Mouse (Mus musculus) heart, embryonic 12.5 days (tissue): ENCODE measurements around the gene Rras2. TPM values are rescaled to one million over a fixed set of nuclear protein-coding genes. Genes with fewer than 3 reads are reported as not detected.

Experiments
- ATAC-seq: fragments of 200-750 bp; cut with Nextera tagmentation; 2 replicates; pipeline ENCODE4 v1.8.0; 2017; ENCODE audit warnings: moderate TSS enrichment, moderate library complexity; ENCODE audit not compliant: insufficient number of reproducible peaks, low FRiP score
- H3K27ac ChIP-seq: fragments of 300-500 bp; sonication (generic); 2 replicates; pipeline ENCODE4 v1.5.1; 2016; ENCODE audit warnings: mild to moderate bottlenecking, moderate library complexity; ENCODE audit not compliant: poor library complexity, severe bottlenecking
- H3K27me3 ChIP-seq: fragments of 300-500 bp; sonication (generic); replicated peaks from 2 replicates; pipeline ENCODE4 v1.6.1; 2016; ENCODE audit warnings: mild to moderate bottlenecking, moderate library complexity
- H3K36me3 ChIP-seq: fragments of 300-500 bp; sonication (generic); 2 replicates; pipeline ENCODE4 v1.6.1; 2016; ENCODE audit warnings: mild to moderate bottlenecking, moderate library complexity
- H3K4me1 ChIP-seq: fragments of 300-500 bp; sonication (generic); replicated peaks from 2 replicates; pipeline ENCODE4 v1.6.1; 2016; ENCODE audit warnings: mild to moderate bottlenecking
- H3K4me2 ChIP-seq: fragments of 300-500 bp; sonication (generic); 2 replicates; pipeline ENCODE4 v1.6.1; 2016; ENCODE audit warnings: mild to moderate bottlenecking, moderate library complexity
- H3K4me3 ChIP-seq: fragments of 300-500 bp; sonication (generic); 2 replicates; pipeline ENCODE4 v1.5.1; 2016; ENCODE audit warnings: mild to moderate bottlenecking
- H3K9ac ChIP-seq: fragments of 300-500 bp; sonication (generic); 2 replicates; pipeline ENCODE4 v1.6.1; 2016; ENCODE audit warnings: mild to moderate bottlenecking, moderate library complexity
- H3K9me3 ChIP-seq: fragments of 300-500 bp; sonication (generic); replicated peaks from 2 replicates; pipeline ENCODE4 v1.6.1; 2016; ENCODE audit warnings: mild to moderate bottlenecking, moderate library complexity
- WGBS: fragments of 180-500 bp; shearing (Covaris S2); methylation state at CpG from one replicate; pipeline ENCODE4 v1.1.7; 2016; 5-methylcytosine and 5-hydroxymethylcytosine counted together
- polyA plus RNA-seq: library from polyadenylated mRNA; unstranded; fragments of >200 nt; fragmentation: Nextera tagmentation; extraction: Ambion mirVana; gene quantifications from 2 replicates; pipeline ENCODE4 v1.2.1, GENCODE M21; 2016

The Rras2 gene
- polyA plus RNA-seq, 1 experiment from 2014 or later: 65.6 TPM

DNA sequence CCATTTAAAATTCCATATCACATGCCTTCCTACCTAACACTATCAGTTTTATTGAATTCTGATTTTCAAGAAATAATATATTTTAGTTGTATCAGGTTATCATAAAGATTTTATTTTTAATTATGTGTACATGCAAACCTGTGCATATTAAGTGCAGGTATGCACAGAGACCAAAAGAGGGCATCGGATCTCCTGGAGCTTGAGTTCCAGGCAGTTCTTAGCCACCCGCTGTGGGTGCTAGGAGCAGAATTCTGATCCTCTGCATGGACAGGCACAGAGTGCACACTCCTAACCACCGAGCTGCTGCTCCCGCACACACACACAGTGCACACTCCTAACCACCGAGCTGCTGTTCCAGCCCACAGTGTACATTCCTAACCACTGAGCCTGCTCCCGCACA is 57.1 kb downstream of the Rras2 start:
- Histone ChIP-seq H3K9ac (no peak overlapping the region), H3K36me3 (peaks cover 25% of the 10 kb centered on the region), H3K4me3 (no peak overlapping the region), H3K4me1 (peaks cover 23% of the 10 kb centered on the region), H3K27ac (no peak overlapping the region), H3K27me3 (no peaks in the 10 kb centered on the region), H3K9me3 (no peaks in the 10 kb centered on the region), H3K4me2 (no peak overlapping the region)
- 91% methylated on average over 6 of the region's 6 CpGs for WGBS
- no peak for ATAC-seq

DNA sequence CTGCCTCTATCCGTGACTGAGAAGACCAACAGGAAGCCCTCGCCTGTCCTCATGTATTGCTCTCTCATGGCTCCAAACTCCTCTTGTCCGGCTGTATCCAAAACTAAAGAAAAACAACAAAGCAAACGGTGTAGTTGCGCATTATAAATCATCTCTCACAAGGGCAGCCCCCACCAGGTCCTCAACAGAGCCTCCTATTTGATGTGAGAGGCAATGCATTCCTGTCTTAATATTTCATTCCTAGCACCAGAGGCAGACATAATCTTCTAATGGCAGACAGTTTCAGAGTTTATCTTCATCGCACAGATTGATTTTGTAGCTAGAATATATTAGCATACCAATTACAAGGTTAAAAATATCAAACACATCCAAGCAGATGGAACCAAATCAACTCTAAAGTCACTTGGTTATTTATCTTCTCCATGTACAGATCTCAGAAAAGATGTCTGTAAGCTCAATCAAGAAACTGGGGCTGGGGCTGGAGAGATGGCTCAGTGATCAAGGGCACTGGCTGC is 58.6 kb downstream of the Rras2 start:
- Histone ChIP-seq H3K9ac (no peak overlapping the region), H3K27ac (no peak overlapping the region), H3K36me3 (peaks cover 30% of the 10 kb centered on the region), H3K9me3 (no peaks in the 10 kb centered on the region), H3K4me2 (no peak overlapping the region), H3K4me1 (peaks cover 19% of the 10 kb centered on the region), H3K27me3 (no peaks in the 10 kb centered on the region), H3K4me3 (no peak overlapping the region)
- no peak for ATAC-seq
- WGBS: 91% methylated on average over 6 of the region's 6 CpGs

DNA sequence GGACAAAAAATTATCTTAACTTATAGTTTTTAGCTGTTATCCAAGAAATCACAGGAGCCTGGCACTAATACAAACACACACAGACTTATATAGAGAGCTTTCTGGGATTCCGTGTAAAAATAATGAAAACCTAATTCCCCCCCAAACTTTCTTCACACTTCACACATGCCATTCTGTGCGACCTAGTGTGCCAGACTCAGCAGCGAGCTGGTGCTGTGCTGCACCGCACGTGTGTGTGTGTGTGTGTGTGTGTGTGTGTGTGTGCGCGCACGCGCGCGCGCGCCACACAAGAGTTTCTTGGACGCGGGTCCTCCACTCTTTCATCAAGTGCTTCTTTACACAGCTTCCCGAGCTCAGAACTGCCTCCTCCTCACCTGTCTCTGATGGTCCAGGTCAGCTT is 59.4 kb downstream of the Rras2 start:
- Histone ChIP-seq H3K27ac (no peak overlapping the region), H3K27me3 (no peaks in the 10 kb centered on the region), H3K4me2 (no peak overlapping the region), H3K4me3 (no peak overlapping the region), H3K36me3 (peaks cover 30% of the 10 kb centered on the region), H3K9ac (no peak overlapping the region), H3K4me1 (peaks cover 19% of the 10 kb centered on the region), H3K9me3 (no peaks in the 10 kb centered on the region)
- WGBS: 90% methylated on average over 16 of the region's 16 CpGs
- ATAC-seq: no peak

DNA sequence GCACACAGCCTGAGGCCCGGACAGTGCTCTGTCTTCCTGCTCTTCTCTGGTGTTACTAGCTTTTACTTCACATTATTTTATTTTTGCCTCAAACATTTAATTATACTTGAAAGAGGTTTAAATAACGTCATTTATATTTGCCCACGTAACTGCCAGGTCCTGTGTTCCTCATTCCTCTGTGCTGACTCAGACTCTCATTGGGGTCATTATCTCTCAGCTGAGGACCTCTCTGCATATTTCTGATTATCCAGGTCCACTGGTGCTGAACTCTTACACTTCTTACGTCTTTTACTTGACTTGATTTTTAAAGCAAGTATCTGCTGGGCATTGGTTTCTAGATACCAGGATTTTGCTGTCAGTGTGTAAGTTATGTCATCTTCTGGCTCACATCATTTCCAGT is 63.9 kb downstream of the Rras2 start:
- Histone ChIP-seq H3K4me2 (no peak overlapping the region), H3K27me3 (no peaks in the 10 kb centered on the region), H3K36me3 (peaks cover 41% of the 10 kb centered on the region), H3K27ac (peak overlapping the region; percentile 56), H3K9ac (no peak overlapping the region), H3K4me1 (peaks cover 46% of the 10 kb centered on the region), H3K9me3 (no peaks in the 10 kb centered on the region), H3K4me3 (no peak overlapping the region)
- no peak for ATAC-seq
- 37% methylated on average over 4 of the region's 4 CpGs for WGBS

DNA sequence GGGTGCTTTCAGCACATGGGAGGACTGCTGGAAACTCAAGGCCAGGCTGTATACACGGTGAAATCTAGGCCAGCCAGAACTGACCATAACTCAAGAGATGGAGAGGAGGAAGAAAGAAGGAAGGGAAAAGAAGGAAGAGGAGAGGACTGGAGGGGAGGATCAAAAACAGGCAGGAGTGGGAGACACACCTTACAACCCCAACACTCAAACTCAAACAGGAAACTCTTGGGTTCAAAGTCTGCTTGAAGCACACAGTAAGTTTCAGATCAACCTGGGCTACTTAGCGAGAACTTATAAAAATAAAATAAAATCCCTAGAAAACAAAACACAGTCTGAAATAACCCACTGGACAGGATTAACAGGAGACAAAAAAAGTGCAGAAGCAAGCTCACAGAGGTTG is 71.8 kb downstream of the Rras2 start:
- Histone ChIP-seq H3K27me3 (no peaks in the 10 kb centered on the region), H3K4me1 (peaks cover 51% of the 10 kb centered on the region), H3K9me3 (no peaks in the 10 kb centered on the region), H3K27ac (peak overlapping the region; percentile 46; the same call in 1 of the 2 replicates), H3K36me3 (peaks cover 39% of the 10 kb centered on the region), H3K4me2 (no peak overlapping the region), H3K9ac (no peak overlapping the region), H3K4me3 (no peak overlapping the region)
- no peak for ATAC-seq
- 62% methylated on average over 2 of the region's 2 CpGs for WGBS

DNA sequence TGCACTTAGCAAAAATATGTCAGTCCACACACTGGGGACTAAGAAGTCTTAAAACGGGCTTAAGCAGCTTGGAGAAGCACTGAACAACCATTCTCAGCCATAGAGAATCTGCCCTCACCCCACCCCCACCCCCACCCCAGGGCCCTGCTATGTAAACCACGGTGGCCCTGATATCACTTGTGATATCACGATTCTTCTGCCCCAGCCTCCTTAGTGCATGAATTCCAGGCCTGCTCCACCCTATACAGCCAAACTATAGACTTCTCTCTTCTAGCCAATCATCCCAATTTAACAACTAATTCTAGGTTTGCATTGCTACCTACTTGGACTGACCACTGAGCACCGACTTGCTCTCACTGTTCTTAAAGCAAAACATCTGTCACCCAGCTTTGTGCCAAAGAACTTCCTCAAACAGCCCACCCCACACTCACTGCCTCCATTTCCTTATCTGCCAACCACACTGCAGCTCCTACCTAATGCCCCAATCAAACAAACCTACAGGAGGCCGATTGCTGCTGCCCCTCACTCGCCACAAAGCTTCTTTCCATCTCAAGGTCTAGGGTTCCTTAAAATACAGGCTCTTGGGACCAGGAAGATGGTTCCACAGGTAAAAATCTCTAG is 73.5 kb downstream of the Rras2 start:
- no peak overlapping the region for H3K9ac ChIP-seq
- H3K27ac ChIP-seq: no peak overlapping the region
- ATAC-seq: no peak
- H3K9me3 ChIP-seq: no peaks in the 10 kb centered on the region
- WGBS: 41% methylated on average over 6 of the region's 6 CpGs
- peaks cover 44% of the 10 kb centered on the region for H3K36me3 ChIP-seq
- H3K4me3 ChIP-seq: no peak overlapping the region
- no peak overlapping the region for H3K4me2 ChIP-seq
- H3K27me3 ChIP-seq: no peaks in the 10 kb centered on the region
- peaks cover 45% of the 10 kb centered on the region for H3K4me1 ChIP-seq

DNA sequence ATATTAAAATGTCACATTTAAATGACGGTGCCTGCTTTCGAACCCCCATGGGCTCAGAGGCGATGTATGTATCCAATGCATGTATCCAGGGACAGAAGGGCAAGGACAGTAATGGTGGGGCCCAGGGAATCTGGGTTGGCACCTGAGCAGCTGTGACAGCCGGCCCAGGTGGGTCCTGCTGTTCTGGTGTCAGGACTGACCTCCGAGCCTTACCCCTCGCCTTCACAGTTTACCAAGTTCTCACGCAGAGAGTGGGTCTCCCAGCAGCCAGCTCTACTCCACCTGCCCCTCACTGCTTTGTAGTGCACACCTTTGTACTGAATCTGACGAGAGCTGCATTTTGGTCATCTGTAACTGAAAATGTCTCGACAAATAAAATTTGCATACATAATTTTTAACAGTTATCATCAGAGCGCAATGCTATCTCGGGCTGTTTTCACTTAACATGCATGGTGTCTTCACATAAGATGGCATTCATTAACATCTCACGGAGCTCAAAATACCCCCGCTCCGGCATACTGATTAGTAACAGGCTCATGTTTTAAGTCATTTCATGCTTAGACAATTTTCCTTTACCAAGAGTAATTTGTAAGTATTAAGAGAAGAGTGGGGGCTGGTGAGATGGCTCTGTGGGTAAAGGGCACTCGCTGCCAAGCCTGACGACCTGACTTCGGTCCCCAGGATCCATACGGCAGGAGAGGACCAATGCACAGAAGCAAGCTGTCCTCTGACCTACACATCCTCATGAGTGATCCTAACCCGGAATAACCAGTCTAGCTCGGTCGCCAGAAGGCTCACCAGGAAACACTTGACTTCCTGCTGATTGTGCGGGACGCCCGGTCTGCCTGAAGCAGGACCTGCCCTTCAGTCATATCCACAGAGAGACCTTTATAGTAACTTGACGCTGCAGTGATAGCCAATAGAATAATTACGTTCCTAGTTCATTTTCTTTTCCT is 74.3 kb downstream of the Rras2 start:
- Histone ChIP-seq H3K4me2 (no peak overlapping the region), H3K27ac (no peak overlapping the region), H3K9me3 (no peaks in the 10 kb centered on the region), H3K27me3 (no peaks in the 10 kb centered on the region), H3K4me3 (no peak overlapping the region), H3K36me3 (peaks cover 44% of the 10 kb centered on the region), H3K9ac (no peak overlapping the region), H3K4me1 (peaks cover 50% of the 10 kb centered on the region)
- peak; percentile 66; the same call in 1 of the 2 replicates for ATAC-seq
- WGBS: 70% methylated on average over 26 of the region's 26 CpGs

DNA sequence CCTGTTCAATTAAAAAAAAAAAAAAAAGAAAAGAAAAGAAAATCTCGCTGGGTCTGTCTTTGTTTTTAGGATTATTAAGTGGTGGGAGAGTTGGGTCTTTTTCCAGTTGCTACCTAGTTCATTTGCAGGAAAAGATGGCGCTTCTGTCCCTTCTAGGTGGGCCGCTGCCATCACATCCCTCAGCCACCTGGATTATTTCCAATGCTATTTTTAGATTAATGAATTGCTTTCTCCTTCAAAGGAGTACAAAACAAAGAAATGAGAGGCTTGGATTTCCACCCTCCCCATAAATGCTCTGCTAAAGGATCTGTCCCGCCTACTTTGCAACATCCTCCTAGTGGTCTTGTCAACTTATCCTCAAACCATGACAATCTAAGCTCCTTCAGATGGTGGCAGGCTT is 76.2 kb downstream of the Rras2 start:
- H3K4me2 ChIP-seq: no peak overlapping the region
- no peak for ATAC-seq
- H3K27me3 ChIP-seq: no peaks in the 10 kb centered on the region
- no peaks in the 10 kb centered on the region for H3K9me3 ChIP-seq
- H3K4me3 ChIP-seq: no peak overlapping the region
- peaks cover 42% of the 10 kb centered on the region for H3K36me3 ChIP-seq
- WGBS: 89% methylated on average over 4 of the region's 4 CpGs
- H3K27ac ChIP-seq: no peak overlapping the region
- H3K9ac ChIP-seq: no peak overlapping the region
- peaks cover 48% of the 10 kb centered on the region for H3K4me1 ChIP-seq

DNA sequence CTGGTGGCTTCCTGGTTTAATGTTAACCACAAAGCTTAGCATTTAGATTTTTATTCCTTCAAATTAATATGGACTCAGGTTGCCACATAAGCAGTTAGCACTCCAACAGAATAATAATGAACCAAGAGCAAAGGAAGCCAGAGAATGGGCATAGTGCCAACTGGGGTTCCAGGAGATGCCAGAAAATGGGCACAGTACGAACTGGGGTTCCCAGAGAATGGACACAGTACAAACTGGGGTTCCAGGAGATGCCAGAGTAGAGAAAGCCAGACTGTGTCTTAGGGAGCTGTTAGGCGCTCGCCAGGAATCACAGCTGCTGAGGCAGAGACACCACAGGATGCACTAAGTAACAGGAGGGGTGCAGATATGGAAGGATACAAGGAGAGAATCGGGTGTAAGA is 80.3 kb downstream of the Rras2 start:
- WGBS: 87% methylated on average over 4 of the region's 4 CpGs
- no peak overlapping the region for H3K4me2 ChIP-seq
- no peak overlapping the region for H3K9ac ChIP-seq
- no peak overlapping the region for H3K4me3 ChIP-seq
- peaks cover 17% of the 10 kb centered on the region for H3K4me1 ChIP-seq
- H3K27me3 ChIP-seq: no peaks in the 10 kb centered on the region
- no peak for ATAC-seq
- H3K36me3 ChIP-seq: peaks cover 72% of the 10 kb centered on the region
- no peak overlapping the region for H3K27ac ChIP-seq
- no peaks in the 10 kb centered on the region for H3K9me3 ChIP-seq

DNA sequence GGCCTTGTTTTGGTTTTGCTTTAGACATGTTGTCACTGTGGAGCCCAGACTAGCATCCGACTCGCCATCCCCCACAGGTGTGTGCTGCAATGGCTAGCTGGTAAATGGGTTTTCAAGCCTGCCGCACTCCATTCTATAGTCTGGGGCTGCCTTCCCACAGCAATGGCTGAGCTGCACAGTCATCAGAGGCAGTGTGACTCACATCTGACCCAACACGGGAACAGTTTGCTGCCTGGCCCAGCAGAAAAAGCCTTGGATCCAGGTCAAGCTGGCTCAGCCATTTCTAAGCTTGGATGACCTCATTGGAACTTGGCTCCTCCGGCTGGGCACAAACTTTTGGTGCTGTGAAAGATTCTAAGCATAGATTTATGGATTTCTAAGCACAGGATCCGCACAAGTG is 88.0 kb downstream of the Rras2 start:
- Histone ChIP-seq H3K4me3 (no peak overlapping the region), H3K36me3 (peaks cover 41% of the 10 kb centered on the region), H3K27ac (no peak overlapping the region), H3K9me3 (peaks cover 5% of the 10 kb centered on the region; the same call in 1 of the 2 replicates), H3K4me1 (no peaks in the 10 kb centered on the region), H3K27me3 (no peaks in the 10 kb centered on the region), H3K9ac (no peak overlapping the region), H3K4me2 (no peak overlapping the region)
- no peak for ATAC-seq
- WGBS: 79% methylated on average over 6 of the region's 6 CpGs

DNA sequence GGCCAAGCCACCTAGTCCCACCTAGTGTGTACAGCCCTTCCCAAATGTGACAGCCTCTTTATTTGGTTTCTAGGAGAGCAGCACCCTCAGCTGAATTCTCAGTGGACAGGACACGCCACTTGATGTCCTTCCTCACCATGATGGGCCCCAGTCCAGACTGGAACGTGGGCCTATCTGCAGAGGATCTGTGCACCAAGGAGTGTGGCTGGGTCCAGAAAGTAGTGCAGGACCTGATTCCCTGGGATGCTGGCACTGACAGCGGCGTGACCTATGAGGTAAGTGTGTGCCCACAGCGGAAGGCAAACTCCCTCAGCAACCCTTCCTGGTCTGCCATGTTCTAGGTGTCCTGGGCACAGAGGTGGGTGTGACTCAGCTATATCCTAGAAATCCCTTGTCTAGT is 88.8 kb downstream of the Rras2 start:
- 84% methylated on average over 5 of the region's 5 CpGs for WGBS
- Histone ChIP-seq H3K4me3 (no peak overlapping the region), H3K27me3 (no peaks in the 10 kb centered on the region), H3K9ac (no peak overlapping the region), H3K27ac (no peak overlapping the region), H3K36me3 (peaks cover 36% of the 10 kb centered on the region), H3K4me1 (no peaks in the 10 kb centered on the region), H3K4me2 (no peak overlapping the region), H3K9me3 (peaks cover 5% of the 10 kb centered on the region; the same call in 1 of the 2 replicates)
- ATAC-seq: no peak
